Mouse (Mus musculus): Measurements from ENCODE around the gene Pitx2.

GRCm38 (mm10) chr3:129214146-129214665 lies 14.5 kb downstream of the Pitx2 start:
- TF ChIP-seq GATA1 (IDR thresholded peaks at IDR 0.05; ENCODE audit: low read length) (no peak), TAL1 (IDR thresholded peaks at IDR 0.05; ENCODE audit: low read length) (no peak)

Data from erythroblast, embryonic 14.5 days (primary cell).